In the genomic region with DNA sequence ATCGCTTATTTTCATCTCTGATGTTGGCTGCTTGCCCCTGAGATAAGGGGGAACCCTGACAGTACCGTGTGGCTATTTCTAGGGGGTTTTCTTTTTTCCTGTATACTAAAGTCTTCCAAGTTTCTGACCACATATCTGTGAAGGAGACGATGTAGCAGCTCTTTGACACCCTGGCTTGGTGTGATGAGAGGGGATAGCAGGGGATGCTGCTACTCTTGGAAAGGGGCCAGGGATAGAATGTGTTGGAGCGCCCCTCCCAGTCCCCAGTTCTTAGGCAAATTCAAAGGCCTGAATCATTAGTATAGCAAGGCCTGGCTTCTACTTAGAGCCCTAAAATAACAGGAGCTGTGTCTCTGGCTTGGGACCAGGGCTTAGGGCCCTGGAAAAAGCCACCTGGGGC, we compare ENCODE assay signal across 8 mouse cellular contexts. TPM values are rescaled to one million over a fixed set of nuclear protein-coding genes. Genes with fewer than 3 reads are reported as not detected.
DNase-seq lines count a peak whose midpoint lies in the region; ATAC-seq and TF ChIP-seq lines count a peak whose summit lies in the region.

No protein-coding gene starts in this region.

- H3K27me3 ChIP-seq in limb, embryonic 14.5 days (ENCODE audit: control insufficient read depth, insufficient read depth, low read length): no peaks in the 10 kb centered on the region
- H3K27me3 ChIP-seq in stomach, embryonic 15.5 days (replicated peaks): no peaks in the 10 kb centered on the region

- DNase-seq in adrenal gland, adult 8-10 months: peak; percentile 11
- no peak for DNase-seq in adrenal gland, adult 2 months
- DNase-seq in urinary bladder, postnatal 10 days (ENCODE audit: low spot score): peak; percentile 4
- no peak for DNase-seq in urinary bladder, postnatal 4 days (ENCODE audit: low spot score in 2 of 2)
- DNase-seq in limb, embryonic 14.5 days (ENCODE audit: low spot score): peak; percentile 49
- DNase-seq in cerebellum, adult 9-11 months: no peak
- DNase-seq in left cerebral cortex, adult 18-20 months (ENCODE audit: low spot score in 2 of 2): no peak

- no peak overlapping the region for H3K4me3 ChIP-seq in limb, embryonic 14.5 days (replicated peaks; ENCODE audit: low read length)
- H3K4me3 ChIP-seq in stomach, embryonic 15.5 days (replicated peaks): 0 out of 2 replicates have a peak overlapping the region, but pooled peaks have one; percentile 4

- peak overlapping the region; percentile 69 for H3K27ac ChIP-seq in limb, embryonic 14.5 days (replicated peaks; ENCODE audit: low read depth, low read length)
- peak overlapping the region; percentile 93 for H3K27ac ChIP-seq in stomach, embryonic 15.5 days

- ATAC-seq in limb, embryonic 14.5 days (ENCODE audit: low FRiP score, low read depth): no peak
- no peak; the same call in 1 of the 2 replicates for ATAC-seq in stomach, embryonic 15.5 days (ENCODE audit: insufficient read depth, low FRiP score, low read depth)

- H3K36me3 ChIP-seq in limb, embryonic 14.5 days (ENCODE audit: control insufficient read depth, insufficient read depth, low read length): peaks cover 35% of the 10 kb centered on the region
- H3K36me3 ChIP-seq in stomach, embryonic 15.5 days: 0 out of 2 replicates have a peak, but pooled peaks cover 8% of the 10 kb centered on the region

- H3K9ac ChIP-seq in limb, embryonic 14.5 days (ENCODE audit: low read depth, low read length, severe bottlenecking): peak overlapping the region; percentile 32; the same call in 1 of the 2 replicates
- no peak overlapping the region for H3K9ac ChIP-seq in stomach, embryonic 15.5 days

- H3K4me2 ChIP-seq in limb, embryonic 14.5 days (replicated peaks; ENCODE audit: low read depth, low read length, severe bottlenecking): peak overlapping the region; percentile 26; the same call in 1 of the 2 replicates
- peak overlapping the region; percentile 50 for H3K4me2 ChIP-seq in stomach, embryonic 15.5 days

- no peaks in the 10 kb centered on the region for H3K9me3 ChIP-seq in limb, embryonic 14.5 days (ENCODE audit: control insufficient read depth, low read length)
- H3K9me3 ChIP-seq in stomach, embryonic 15.5 days: no peaks in the 10 kb centered on the region

- no peak for TF ChIP-seq POLR2A in limb, embryonic 14.5 days (IDR thresholded peaks at IDR 0.05; ENCODE audit: borderline replicate concordance, extremely low read depth, insufficient read depth, insufficient read length)

- 22% methylated on average over 4 of the region's 4 CpGs for WGBS in limb, embryonic 14.5 days
- WGBS in stomach, embryonic 15.5 days: 14% methylated on average over 4 of the region's 4 CpGs

- H3K4me1 ChIP-seq in limb, embryonic 14.5 days (ENCODE audit: control insufficient read depth, insufficient read depth, low read length): peaks cover 38% of the 10 kb centered on the region
- H3K4me1 ChIP-seq in stomach, embryonic 15.5 days: peaks cover 15% of the 10 kb centered on the region

RNA-seq across cellular contexts. Expression of a gene that starts 13.5 kb away (rescaled TPM):
- 10 to 100 TPM; 29.1 to 52.2 (median 44.5) TPM for total RNA-seq in adrenal gland, adult 8-10 months (2022)
- total RNA-seq in adrenal gland, adult 2 months (2021): 10 to 100 TPM; 36.5 to 39.6 TPM
- polyA plus RNA-seq in adrenal gland, adult 2 months (2012; rRNA removed): 10.9 and 12.1 TPM in 2 replicates
- polyA plus RNA-seq in limb, embryonic 14.5 days (2012; rRNA removed): 106 TPM in 2 replicates
- 83.3 and 94.1 TPM in 2 replicates for polyA plus RNA-seq in limb, embryonic 14.5 days (2014; fragmentation: Nextera tagmentation; extraction: Ambion mirVana)
- polyA plus RNA-seq in stomach, embryonic 15.5 days (2015; fragmentation: Nextera tagmentation; extraction: Ambion mirVana): 54.8 and 59.5 TPM in 2 replicates
- 10 to 100 TPM; 22.8 to 24.3 TPM for total RNA-seq in left cerebral cortex, adult 18-20 months (2021)

RNA-seq across cellular contexts. Expression of a gene that starts 44.5 kb away (rescaled TPM):
- 10 to 100 TPM in 2 of 4 experiments, 1 to 10 TPM in 2; 6.7 to 16.2 (median 12.1) TPM for total RNA-seq in adrenal gland, adult 8-10 months (2022)
- 10 to 100 TPM; 16.1 to 18.7 TPM for total RNA-seq in adrenal gland, adult 2 months (2021)
- polyA plus RNA-seq in adrenal gland, adult 2 months (2012; rRNA removed): 86.7 and 101 TPM in 2 replicates
- polyA plus RNA-seq in limb, embryonic 14.5 days (2012; rRNA removed): 115 and 157 TPM in 2 replicates
- polyA plus RNA-seq in limb, embryonic 14.5 days (2014; fragmentation: Nextera tagmentation; extraction: Ambion mirVana): 129 and 141 TPM in 2 replicates
- 49.9 and 52.0 TPM in 2 replicates for polyA plus RNA-seq in stomach, embryonic 15.5 days (2015; fragmentation: Nextera tagmentation; extraction: Ambion mirVana)
- 10 to 100 TPM; 13.5 to 14.5 TPM for total RNA-seq in left cerebral cortex, adult 18-20 months (2021)

Comparison
In these comparisons a context has a peak if more than half of its experiments do, and no peak if none do; other contexts are left out.
1. DNase-seq: peak in adrenal gland, adult 8-10 months (single experiment), urinary bladder, postnatal 10 days (single experiment) and limb, embryonic 14.5 days (single experiment); none in adrenal gland, adult 2 months (single experiment), urinary bladder, postnatal 4 days (0 of 2), cerebellum, adult 9-11 months (single experiment) and left cerebral cortex, adult 18-20 months (0 of 2).